Mouse (Mus musculus): ENCODE measurements around the gene C130060K24Rik.

Gene C130060K24Rik

GRCm38 (mm10) chr6:65380918-65381772 lies at the start of gene C130060K24Rik:
Gene C130060K24Rik, plus strand, starts transcription at chr6:65381105.
- peak; percentile 70 for DNase-seq

- DNase-seq: no peak
Observed at GRCm38 (mm10) chr6:65334246-65334645, 46.7 kb upstream of the C130060K24Rik start.

- no peak for DNase-seq
Observed at GRCm38 (mm10) chr6:65339391-65339790, 41.5 kb upstream of the C130060K24Rik start.

GRCm38 (mm10) chr6:65341360-65341759 lies 39.5 kb upstream of the C130060K24Rik start:
- no peak for DNase-seq

- DNase-seq: no peak
Observed at GRCm38 (mm10) chr6:65347736-65348135, 33.2 kb upstream of the C130060K24Rik start.

- peak; percentile 32 for DNase-seq
Observed at GRCm38 (mm10) chr6:65348255-65348654, 32.6 kb upstream of the C130060K24Rik start.

- DNase-seq: no peak
Observed at GRCm38 (mm10) chr6:65351622-65352021, 29.3 kb upstream of the C130060K24Rik start.

- DNase-seq: no peak
Observed at GRCm38 (mm10) chr6:65375918-65376317, 5.0 kb upstream of the C130060K24Rik start.

GRCm38 (mm10) chr6:65421888-65422287 lies 41.0 kb downstream of the C130060K24Rik start:
- DNase-seq: no peak

GRCm38 (mm10) chr6:65427065-65427464 lies 46.2 kb downstream of the C130060K24Rik start:
- DNase-seq: no peak

- DNase-seq: no peak
Observed at GRCm38 (mm10) chr6:65433159-65433558, 52.3 kb downstream of the C130060K24Rik start.

- peak; percentile 69 for DNase-seq
Observed at GRCm38 (mm10) chr6:65453465-65453864, 72.6 kb downstream of the C130060K24Rik start.

- no peak for DNase-seq
Observed at GRCm38 (mm10) chr6:65465294-65465693, 84.4 kb downstream of the C130060K24Rik start.

GRCm38 (mm10) chr6:65470320-65470719 lies 89.4 kb downstream of the C130060K24Rik start:
- DNase-seq: no peak

- DNase-seq: no peak
Observed at GRCm38 (mm10) chr6:65472455-65472854, 91.5 kb downstream of the C130060K24Rik start.

- no peak for DNase-seq
Observed at GRCm38 (mm10) chr6:65498786-65499185, 117.9 kb downstream of the C130060K24Rik start.

Measured in embryo, embryonic 11 days (tissue).